Mouse (Mus musculus) thymus, postnatal 0 days (tissue): ENCODE results near the gene Olig2. TPM values are rescaled to one million over a fixed set of nuclear protein-coding genes. Genes with fewer than 3 reads are reported as not detected.

Experiments
- DNase-seq: peaks from one replicate; pipeline ENCODE4 v3.0.0-alpha.2; 2015; ENCODE audit warnings: low spot score
- polyA plus RNA-seq: library from polyadenylated mRNA; unstranded; fragments of >200 nt; fragmentation: Nextera tagmentation; extraction: Ambion mirVana; gene quantifications from 2 replicates; pipeline ENCODE4 v1.2.1, GENCODE M21; 2015

Gene Olig2
- polyA plus RNA-seq = 0.05 TPM in 1 of 2 replicates, not detected in the other

DNA sequence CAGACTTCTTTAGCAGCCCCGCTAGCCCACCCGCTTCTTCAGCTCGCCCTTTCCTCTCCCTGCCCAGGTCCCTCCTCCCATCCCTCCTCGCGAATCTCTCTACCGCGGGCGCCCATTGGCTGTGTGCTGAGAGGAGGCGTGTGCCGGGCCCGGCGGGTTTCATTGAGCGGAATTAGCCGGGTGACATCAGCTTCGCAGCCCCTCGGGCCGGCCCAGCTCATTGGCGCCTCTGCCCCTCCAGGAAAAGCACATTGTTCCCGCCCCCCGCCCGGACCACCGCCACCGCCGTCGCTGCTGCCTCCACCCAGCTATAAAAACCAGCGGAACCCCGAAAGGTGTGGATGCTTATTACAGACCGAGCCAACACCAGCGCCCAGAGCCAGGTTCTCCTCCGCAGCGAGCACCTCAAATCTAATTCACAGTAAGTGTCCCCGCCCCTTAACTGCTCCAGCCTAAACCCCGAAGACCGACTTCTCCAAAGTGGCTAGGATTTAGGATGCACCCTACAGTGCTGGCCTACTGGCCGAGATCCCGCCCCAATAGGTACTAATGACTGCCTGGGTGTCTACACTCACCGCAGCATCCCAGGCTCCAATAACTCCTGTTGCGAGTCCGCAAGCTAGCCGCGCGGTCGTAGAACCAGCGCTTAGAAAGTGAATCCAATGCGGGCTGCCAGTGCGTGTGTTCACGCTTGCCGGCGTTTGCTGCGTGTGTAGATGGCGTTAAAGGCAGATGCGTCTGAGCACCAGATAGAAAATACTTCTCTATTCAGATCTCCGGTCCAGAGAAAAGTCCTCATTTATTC is at the start of gene Olig2:
TSS of gene Olig2 (plus strand) at position 225 of the 805 bp plus-strand sequence.
- DNase-seq = no peak

DNA sequence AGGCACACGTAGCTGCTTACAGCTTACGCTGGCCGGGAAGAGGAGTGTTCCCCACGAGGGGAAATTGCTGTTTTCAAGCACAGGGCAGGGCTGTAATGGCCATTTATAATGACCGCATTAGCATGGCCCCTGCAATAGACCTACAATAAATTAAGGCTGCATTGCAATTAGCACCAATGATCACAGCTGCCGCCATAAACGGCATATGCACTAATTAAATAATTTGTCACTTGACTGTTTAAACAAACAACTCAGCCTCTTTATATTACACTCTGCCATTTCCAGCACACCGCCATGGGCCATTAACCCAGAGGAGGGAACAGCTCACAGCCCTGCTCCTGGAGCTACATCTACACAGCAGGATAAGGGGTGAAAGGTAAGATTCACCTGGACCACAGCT is 49.4 kb upstream of the Olig2 start:
- no peak for DNase-seq

DNA sequence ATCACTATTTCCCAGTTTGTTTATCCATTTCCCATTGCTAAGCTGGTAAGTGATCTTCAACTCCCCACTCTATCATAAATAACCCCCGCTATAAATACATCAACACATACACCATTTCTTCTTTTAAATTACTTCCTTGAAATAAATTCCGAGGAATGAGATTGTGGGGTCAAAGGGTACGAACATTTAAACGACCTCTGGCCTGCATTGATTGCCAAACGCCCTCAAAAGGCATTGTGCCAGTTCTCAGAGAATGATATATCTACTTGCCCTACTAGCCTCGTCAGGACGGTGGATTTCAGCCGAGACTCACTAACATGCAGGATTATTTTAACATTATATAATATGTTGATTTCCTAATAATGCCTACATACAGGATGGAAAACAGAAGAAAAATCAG is 38.2 kb upstream of the Olig2 start:
- no peak for DNase-seq

DNA sequence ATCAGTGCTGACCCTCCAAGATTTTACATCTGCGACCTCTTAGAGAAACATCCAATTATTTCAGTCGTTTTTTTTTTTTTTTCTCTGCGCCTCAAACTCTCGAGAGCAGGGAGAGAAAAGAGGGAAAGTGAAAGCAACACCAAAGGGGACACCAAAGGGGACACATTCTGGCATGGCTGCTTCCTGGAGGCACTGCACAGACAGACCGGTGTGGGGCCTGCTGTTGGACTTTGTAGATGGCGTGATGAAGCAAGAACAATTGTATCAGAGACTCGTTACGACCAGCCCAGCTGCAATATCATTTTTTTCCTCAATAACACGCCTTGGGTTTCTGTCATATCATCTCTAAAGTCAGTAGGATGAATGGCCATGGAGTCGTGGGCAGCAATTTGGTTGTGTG is 37.6 kb upstream of the Olig2 start:
- no peak for DNase-seq

DNA sequence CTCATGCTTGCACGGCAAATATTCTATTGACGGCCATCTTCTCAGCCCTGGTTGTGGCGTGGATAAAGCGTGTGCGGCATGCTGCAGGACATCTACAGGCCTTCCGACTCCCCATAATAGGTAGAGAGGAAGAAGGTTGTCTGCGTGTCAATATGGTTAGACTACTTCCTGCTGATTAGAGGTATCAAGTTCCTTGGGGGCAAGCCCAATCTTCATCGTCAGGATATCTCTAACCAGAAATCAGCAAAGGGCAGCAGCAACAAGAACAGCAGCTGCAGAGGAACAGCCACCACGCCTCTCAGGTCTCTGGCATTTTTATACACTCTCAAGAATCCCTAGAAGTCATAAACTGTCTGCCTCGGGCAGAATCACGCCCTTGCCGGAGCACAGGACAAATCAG is 37.0 kb upstream of the Olig2 start:
- no peak for DNase-seq

DNA sequence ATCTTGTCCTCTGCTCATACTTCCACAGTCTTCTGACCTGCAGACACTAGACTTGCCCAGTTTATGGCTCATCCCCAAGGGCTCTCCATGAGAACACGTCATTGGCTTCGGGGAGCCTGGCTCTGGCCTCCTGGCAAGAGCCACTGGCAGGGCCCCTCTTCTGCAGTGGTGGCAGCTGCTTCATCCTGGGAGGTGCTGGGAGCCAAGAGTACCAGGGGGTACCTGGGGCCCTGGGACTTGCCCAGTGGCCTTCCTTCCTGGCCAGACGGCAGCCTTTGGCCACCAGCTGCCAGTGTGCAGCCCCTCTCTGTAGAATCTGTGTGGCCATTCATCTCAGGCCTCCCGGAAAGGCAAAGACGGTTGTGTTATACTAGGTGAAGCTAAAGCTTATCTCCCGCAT is 34.0 kb upstream of the Olig2 start:
- DNase-seq = no peak

DNA sequence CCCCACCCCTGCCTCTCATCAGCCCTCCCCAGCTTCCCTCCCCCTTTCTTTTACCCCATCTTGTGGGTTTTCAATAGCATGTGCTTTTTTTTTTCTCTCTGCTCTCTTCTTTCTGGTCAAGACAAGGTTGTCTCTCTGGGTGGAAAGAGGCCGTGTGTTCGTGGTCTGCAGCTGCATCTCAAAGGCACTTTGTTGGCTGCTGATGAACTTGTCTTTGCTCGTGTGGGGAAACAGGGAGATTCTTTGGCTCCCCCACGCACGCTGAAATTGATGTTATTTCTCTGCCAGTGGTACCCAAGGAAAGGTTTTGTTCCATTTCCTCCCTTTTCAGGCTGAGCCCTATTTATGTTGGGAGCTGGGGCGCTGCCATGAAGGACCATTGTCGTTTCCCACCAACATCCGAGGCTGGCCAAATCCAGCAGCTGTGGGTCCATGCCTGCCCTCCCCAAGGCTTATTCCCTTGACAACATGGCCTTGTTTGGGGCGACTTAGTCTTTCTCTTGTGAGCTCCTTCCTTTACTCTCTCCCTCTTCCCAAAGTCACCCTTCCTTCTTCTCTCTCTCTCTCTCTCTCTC is 33.5 kb upstream of the Olig2 start:
- no peak for DNase-seq

DNA sequence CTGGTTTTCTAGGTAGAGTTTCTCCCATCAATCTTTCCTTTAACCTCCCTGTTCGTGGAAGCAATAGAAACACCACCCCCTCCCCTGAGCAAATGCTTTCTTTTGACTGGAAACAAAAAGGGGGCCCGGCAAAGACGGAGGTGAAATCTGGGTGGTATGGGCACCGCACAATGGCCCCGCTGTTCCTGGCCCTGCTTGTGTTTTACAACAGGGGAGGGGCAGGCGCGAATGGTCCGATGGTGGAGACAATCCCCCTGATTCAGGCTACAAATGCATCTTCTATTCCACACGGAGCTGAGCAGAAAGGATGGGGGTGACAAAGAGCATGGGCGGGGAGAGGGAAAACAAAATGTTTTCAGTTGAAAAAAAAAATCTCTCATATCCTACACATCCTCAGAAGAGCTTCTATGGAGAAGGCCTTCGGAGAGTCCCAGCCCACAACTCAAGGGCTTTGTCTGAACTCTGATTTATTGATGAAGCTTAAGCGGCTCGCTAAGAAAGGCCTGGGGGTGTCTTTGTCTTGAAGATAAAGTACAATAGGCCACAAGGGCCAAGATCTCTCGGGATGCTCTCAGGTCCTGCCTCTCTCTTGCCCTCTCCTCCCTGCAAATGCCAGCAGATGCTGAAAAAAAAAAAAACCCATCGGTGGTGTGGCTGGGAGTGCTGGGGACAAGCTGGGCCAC is 32.4 kb upstream of the Olig2 start:
- DNase-seq = no peak

DNA sequence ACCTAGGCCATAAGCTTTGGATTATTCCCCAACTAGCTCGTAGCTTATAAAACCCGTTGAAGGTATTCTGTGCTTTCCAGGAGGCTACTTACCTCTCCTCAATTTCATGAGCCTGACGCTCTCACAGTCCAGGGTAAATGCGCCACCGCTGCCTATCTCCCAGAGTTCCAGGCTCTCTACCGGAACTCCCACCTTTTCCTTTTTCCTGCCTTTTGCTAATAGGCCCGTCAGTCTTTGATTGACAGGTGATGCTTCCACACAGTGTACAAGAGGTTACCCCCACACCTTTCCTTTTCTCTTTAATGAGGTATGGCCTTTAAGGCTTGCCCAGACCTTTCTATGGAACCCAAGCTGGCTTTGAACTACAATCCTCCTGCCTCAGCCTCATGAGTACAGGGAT is 25.4 kb upstream of the Olig2 start:
- DNase-seq = no peak

DNA sequence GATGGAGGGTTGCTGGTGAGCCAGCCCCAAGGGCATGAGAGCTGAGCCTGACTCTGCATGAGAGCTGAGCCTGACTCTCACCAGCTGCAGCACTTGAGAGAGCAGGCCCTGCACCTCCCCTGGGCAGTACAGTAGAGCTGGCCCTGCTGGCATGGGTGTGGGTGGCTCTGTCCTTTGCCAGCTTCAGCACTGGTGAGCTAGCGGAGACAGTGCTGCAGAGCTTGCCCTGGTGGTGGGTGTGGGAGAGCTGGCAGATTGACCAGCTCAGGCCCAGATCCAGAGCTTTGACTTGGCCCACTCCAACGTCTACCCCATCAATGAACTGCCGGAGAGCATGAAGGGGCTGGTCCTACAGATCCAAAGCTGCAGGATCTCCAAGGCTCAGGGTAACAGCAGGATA is 22.3 kb upstream of the Olig2 start:
- no peak for DNase-seq

DNA sequence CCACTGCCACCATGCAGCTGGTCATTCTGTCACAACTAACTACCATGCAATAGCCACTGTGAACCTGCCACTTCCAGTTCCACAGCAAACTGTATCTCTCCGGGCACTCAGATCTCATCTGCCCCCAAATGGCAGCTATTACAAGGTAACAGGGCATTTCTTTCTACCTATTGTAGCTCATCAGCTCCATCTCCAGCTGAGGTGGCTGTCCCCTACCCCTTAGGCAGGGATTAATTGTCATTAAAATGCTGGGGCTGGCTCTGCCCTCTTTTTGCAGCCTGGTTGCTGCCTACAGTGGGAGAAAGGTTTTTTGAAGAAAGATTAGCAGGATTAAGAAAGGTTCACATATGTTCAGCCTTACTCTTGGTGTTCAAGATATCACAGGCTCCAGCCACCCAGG is 18.9 kb upstream of the Olig2 start:
- no peak for DNase-seq

DNA sequence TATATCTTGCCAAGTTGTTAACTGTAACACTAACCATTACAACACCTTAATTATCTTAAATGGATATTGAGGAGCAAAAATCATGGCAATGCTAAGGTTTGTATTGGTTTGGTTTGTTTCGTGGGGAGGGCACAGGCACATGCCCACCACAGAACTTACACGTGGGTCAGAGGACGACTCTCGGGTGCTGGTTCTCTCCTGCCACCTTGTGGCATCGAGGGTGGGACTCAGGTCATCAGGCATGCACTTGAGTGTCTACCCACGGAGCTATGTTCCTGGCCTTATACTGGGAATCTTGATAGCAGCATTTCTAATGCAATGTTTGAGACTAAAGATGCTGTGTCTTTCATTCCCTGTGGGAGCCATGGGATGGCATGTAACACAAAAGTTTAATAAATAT is 8.2 kb upstream of the Olig2 start:
- no peak for DNase-seq

DNA sequence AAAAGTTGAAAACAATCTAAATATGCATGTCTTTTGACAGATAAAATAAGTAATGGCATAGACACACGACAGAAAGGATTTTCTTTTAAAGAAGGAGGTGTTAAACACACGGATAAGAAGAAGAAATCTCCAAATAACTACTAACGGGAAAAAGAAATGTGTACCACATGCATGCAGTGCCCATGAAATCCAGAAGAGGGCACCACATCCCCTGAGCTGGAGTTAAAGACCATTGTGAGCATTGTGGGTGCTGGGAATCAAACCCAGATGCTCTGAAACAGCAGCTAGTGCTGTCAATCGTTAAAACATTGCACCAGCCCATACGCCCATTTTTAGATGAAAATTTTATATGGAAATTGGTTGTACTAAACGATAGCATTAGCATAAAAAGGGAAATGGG is 7.3 kb upstream of the Olig2 start:
- no peak for DNase-seq

DNA sequence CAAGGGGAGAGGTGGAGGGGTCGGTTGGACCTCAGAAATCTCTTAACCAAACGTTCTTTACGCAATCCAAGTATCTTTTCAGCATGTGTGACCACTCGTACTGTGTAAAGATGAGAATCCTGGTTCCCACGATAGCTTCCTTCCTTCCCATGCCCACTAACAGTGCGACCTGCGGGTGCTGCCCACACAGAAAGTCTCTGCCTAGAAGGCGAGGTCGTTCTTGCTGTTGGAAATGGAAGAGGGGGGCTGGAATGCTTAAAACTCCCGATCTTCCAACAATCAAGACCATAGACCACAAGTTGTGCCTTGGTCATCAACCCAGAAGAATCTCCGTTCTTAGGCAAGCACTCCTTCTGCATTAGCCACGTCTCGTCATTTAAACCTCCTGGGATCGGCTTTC is 6.0 kb upstream of the Olig2 start:
- DNase-seq = no peak

DNA sequence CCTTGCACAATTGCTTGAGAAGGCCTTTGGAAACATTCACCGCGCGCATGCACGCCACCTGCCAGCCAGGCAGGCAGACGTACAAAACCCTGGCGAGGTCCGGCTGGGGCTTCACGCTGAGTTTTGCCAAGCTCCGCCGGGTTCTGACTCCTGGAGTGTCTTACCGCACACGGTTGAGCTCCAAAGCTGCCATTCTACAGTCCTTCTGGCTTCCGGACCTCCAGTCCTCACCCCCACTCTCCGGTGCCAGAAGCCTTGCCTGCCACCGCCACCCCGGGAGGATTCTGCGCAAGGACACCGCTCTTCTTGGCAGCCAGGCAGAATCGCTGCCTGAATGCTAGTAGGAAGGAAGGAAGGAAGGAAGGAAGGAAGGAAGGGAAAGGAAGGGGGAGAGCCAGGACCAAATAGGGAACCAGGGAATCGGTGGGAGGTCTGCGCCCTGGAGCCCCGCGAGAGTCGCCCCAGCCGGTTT is 3.0 kb upstream of the Olig2 start:
- no peak for DNase-seq

DNA sequence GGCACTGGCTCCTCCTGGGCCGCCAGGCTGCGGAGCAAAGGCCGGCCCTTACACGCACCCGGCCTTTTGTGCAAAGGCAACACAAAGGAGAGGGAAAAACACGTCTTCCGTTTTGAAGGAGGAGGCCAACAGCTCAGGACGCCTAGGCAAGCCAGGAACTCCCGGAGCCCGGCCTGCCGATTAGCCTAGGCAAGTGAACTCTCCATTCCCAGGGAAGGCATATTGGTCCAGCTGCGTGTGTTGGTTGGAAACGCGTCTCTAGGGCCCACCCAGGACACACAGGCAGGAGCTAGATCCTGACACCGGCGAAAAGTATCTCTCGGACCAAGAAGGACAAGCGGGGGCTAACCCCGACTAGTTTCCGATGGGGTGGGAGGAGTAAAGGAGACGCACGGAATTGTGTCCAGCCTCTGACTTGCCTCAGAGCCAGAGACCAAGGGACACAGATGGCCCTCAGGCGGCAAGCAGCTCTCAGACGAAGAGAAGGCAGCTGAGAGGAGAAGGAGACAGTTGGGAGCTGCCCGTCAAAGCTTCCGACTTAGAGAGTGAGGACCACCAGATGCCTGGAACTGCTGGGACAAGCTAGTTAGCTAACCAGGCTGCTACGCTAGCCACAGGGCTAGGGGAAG is 2.5 kb upstream of the Olig2 start:
- DNase-seq = no peak

DNA sequence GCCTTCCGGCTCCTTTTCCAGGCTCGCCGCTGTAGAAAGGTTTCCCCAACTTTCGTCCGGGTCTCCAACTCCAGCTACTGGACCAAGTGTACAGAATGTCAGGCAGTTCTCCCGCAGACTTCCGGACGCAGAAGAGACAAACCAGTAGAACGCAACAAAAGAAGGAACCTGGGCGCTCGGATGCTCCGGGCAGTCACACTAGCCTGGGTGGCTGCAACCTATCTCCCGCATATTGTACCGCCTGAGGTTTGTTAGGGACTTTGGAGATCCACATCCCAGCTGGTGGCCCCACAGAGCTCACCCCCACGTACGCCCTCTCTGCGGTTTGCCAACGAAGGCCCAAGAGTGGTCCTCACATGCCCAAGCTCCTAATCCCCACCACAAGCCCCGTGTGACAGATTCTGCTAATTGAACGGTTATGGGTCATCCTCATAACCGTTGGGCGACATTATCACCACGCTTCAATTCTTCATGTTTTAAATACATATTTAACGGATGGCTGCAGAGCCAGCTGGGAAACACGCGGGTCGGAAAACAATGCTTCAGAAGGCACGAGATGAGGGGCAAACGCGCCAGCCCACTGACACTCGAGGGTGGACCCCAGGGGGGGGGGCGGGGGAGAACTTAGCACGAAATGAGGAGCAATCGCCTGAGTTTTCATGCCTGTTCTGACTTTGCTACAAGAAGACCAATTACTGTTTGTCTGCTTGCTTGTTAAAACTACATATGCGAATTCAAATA is 1.8 kb upstream of the Olig2 start:
- DNase-seq = no peak

DNA sequence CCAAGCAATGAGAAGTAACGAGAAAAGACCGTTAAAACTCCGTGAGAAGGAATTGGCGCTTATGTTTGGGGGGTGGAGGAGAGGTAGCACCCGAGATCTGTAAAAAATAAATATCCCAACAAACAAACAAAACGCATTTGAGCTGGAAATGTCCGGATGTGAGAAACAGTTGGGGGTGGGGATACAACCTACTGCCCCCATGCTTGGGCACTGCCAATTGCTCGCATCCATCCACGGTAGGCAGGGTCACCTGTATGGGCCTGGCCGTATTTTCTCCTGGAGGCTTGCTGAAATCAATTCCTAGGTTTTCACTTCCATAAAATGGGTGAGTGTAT is 1.2 kb upstream of the Olig2 start:
- no peak for DNase-seq

DNA sequence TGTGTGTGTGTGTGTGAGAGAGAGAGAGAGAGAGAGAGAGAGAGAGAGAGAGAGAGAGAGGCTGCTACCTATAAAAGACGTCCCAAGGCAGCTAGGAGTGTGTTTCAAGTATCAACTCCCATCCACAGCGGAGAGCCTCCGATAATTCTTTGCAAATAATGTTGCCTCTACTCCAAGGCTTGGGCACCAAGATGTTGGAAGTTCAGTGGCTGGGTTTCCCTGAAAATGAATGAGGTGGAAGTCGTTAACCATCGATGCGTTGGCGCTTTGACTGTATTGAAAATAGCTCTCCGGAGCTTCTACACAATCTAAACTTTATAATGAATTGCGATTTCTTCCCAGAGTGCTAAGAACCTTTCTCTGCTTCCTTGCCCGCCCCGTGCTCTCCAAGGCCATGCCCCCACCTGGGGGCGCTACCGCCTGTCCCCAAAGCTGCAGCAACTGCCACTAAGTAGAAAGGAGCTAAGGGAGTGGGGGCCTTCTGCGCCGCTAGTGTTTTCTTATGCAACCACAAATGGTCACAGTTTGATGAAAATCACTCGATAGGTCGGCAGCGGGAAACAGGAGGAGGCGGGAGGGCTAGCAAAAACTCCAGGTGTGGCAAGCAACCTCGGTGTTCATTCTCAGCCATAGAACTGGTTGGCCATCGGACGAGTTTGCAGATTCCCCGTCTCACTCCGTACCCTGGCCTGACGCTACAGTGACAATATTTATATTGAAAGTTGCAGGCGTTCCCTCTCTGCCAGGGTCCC is 600 bp upstream of the Olig2 start:
- no peak for DNase-seq

DNA sequence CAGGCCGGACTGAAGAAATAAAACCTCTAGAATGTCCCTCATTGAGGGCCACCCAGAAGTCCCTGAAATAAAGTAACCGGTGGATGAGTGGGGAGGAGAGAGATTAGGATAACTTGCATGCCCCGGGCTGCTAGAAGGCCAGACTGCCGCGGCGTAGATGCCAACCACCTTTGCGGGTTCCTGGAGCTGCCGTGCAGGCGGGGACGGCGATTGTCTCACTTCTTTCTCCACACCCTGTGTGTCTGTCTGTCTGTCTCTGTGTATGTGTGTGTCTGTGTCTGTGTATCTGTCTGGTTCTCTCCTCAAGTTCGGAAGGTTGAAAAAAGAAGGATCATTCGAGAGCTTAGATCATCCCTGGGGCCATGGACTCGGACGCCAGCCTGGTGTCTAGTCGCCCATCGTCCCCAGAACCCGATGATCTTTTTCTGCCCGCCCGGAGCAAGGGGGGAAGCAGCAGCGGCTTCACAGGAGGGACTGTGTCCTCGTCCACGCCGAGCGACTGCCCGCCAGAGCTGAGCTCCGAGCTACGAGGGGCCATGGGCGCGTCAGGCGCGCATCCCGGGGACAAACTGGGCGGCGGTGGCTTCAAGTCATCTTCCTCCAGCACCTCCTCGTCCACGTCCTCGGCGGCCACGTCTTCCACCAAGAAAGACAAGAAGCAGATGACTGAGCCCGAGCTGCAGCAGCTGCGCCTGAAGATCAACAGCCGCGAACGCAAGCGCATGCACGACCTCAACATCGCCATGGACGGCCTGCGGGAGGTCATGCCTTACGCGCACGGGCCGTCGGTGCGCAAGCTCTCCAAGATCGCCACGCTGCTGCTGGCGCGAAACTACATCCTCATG is 1.0 kb downstream of the Olig2 start:
- no peak for DNase-seq
